Mouse (Mus musculus): ENCODE results near the gene Abhd14a.

GRCm38 (mm10) chr9:106469317-106469716, 21.8 kb upstream of the Abhd14a start:
- TF ChIP-seq CTCF (IDR thresholded peaks at IDR 0.05; ENCODE audit: low read depth): peak; percentile 20; the same call in 1 of the 2 replicates
- TF ChIP-seq EP300 (IDR thresholded peaks at IDR 0.05; ENCODE audit: low read depth): no peak

Measured in liver, postnatal 0 days (tissue).